Mouse (Mus musculus) embryo, embryonic 11.5 days (tissue): ENCODE results near the gene Pspn.

ENCODE experiments used
- DNase-seq: peaks from one replicate; pipeline ENCODE4 v3.0.0-alpha.2; 2012; ENCODE audit warnings: low read depth, low spot score

Pspn gene

GRCm38 (mm10) chr17:56962642-56963405 is 37.0 kb downstream of the Pspn start:
- no peak for DNase-seq

GRCm38 (mm10) chr17:56961880-56962279 is 37.9 kb downstream of the Pspn start:
- no peak for DNase-seq

GRCm38 (mm10) chr17:56958667-56959066 is 41.2 kb downstream of the Pspn start:
- DNase-seq, result no peak

GRCm38 (mm10) chr17:56957763-56958429 is 41.9 kb downstream of the Pspn start:
- DNase-seq, result peak; percentile 13

GRCm38 (mm10) chr17:56954871-56955270 is 44.9 kb downstream of the Pspn start:
- DNase-seq, result no peak

GRCm38 (mm10) chr17:56952639-56953038 is 47.2 kb downstream of the Pspn start:
- no peak for DNase-seq

GRCm38 (mm10) chr17:56950915-56951314 is 48.9 kb downstream of the Pspn start:
- DNase-seq, result peak; percentile 36
